Mouse (Mus musculus) lung, postnatal 0 days (tissue): ENCODE measurements around the gene Trak1.

Experiments
- CTCF ChIP-seq: IDR thresholded peaks from 2 replicates; pipeline ENCODE4 v1.5.1; 2016; ENCODE audit warnings: antibody characterized with exemption, mild to moderate bottlenecking
- EP300 ChIP-seq: IDR thresholded peaks from 2 replicates; pipeline ENCODE4 v1.6.1; 2016; ENCODE audit warnings: antibody characterized with exemption, mild to moderate bottlenecking, control low read depth

DNA sequence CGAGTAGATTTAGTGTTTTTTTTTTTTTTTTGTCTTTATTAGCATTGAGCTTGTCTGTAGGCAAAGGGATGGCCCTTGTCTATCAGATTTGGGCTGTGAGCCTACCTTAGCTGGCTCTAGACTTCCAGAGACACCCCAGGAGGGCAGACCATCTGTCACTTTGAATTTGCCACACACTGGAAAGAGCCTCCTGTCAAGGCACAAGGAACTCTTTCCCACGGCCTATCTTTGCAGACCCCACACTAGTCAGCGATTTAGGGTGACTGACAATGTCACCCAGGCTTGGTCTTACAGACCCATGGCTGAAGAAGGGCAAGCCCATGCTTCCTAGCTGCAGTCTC lies 147.0 kb downstream of the Trak1 start:
- TF ChIP-seq CTCF (no peak), EP300 (no peak)
